14 mouse cellular contexts compared by ENCODE assay signal in genomic region chr17:3560534-3560933, GRCm38 (mm10). TPM values are rescaled to one million over a fixed set of nuclear protein-coding genes. Genes with fewer than 3 reads are reported as not detected.
A peak's percentile ranks its signal among the peaks of the same experiment; 100 is the strongest.
DNase-seq lines count a peak whose midpoint lies in the region; ATAC-seq and TF ChIP-seq lines count a peak whose summit lies in the region.
"Had no signal": no experiment of that assay in that cellular context is flagged by ENCODE, and none has a peak within 500 bp of the region (broad histone marks: within the 10 kb centered on the region; RNA-seq: fewer than 3 reads in every experiment).

No protein-coding gene starts in this region.

- peak; percentile 67 for TF ChIP-seq CTCF in left cerebral cortex, adult 2 months (IDR thresholded peaks at IDR 0.05)
- TF ChIP-seq CTCF in thymus, adult 2 months (IDR thresholded peaks at IDR 0.05; ENCODE audit: borderline replicate concordance, control insufficient read depth, extremely low read depth, insufficient read depth, low read length, poor library complexity) = no peak
- TF ChIP-seq CTCF in stomach, postnatal 0 days (IDR thresholded peaks at IDR 0.05; ENCODE audit: low read depth) = peak; percentile 61

- no peak for TF ChIP-seq POLR2A in thymus, adult 2 months (IDR thresholded peaks at IDR 0.05; ENCODE audit: control insufficient read depth, extremely low read depth, insufficient read depth, low read length, poor library complexity)

- H3K4me3 ChIP-seq in forebrain, embryonic 14.5 days (ENCODE audit: low read depth, low read length) = no peak overlapping the region
- no peak overlapping the region for H3K4me3 ChIP-seq in forebrain, embryonic 16.5 days (replicated peaks; ENCODE audit: low read length)
- H3K4me3 ChIP-seq in left cerebral cortex, adult 2 months = no peak overlapping the region
- no peak overlapping the region for H3K4me3 ChIP-seq in thymus, adult 2 months (ENCODE audit: control insufficient read depth, insufficient read depth, low read length)
- no peak overlapping the region for H3K4me3 ChIP-seq in stomach, postnatal 0 days (ENCODE audit: low read depth, low read length)
- H3K4me3 ChIP-seq: forebrain, embryonic 15.5 days; limb, embryonic 13.5 days had no signal

- no peaks in the 10 kb centered on the region for H3K27me3 ChIP-seq in forebrain, embryonic 14.5 days (replicated peaks; ENCODE audit: control insufficient read depth, insufficient read depth, low read length)
- no peaks in the 10 kb centered on the region for H3K27me3 ChIP-seq in forebrain, embryonic 16.5 days (replicated peaks; ENCODE audit: control insufficient read depth, insufficient read depth, low read length)
- H3K27me3 ChIP-seq in thymus, adult 2 months (ENCODE audit: control insufficient read depth, insufficient read depth, low read length) = no peaks in the 10 kb centered on the region
- no peaks in the 10 kb centered on the region for H3K27me3 ChIP-seq in stomach, postnatal 0 days (ENCODE audit: control insufficient read depth, insufficient read depth, low read length)
- H3K27me3 ChIP-seq: forebrain, embryonic 15.5 days had no signal

- peak; percentile 44 for DNase-seq in forebrain, embryonic 14.5 days (ENCODE audit: low spot score)
- no peak for DNase-seq in left cerebral cortex, adult 2 months (ENCODE audit: extremely low spot score in 1 of 2, low spot score in 2 of 2)
- DNase-seq in left cerebral cortex, adult 18-20 months (ENCODE audit: low spot score in 2 of 2) = no peak
- DNase-seq in thymus, adult 2 months = peak; percentile 10
- no peak for DNase-seq in thymus, postnatal 25 days
- DNase-seq in stomach, postnatal 0 days (ENCODE audit: low spot score) = no peak
- DNase-seq in layer of hippocampus, postnatal 36 days = no peak
- DNase-seq: cerebellum, adult 18-20 months; thymus, postnatal 4 days had no signal

- H3K36me3 ChIP-seq in forebrain, embryonic 14.5 days (ENCODE audit: control insufficient read depth, insufficient read depth, low read length) = no peaks in the 10 kb centered on the region
- no peaks in the 10 kb centered on the region for H3K36me3 ChIP-seq in forebrain, embryonic 16.5 days (ENCODE audit: control insufficient read depth, insufficient read depth)
- H3K36me3 ChIP-seq in thymus, adult 2 months (ENCODE audit: control insufficient read depth, insufficient read depth, low read length) = no peaks in the 10 kb centered on the region
- no peaks in the 10 kb centered on the region for H3K36me3 ChIP-seq in stomach, postnatal 0 days (ENCODE audit: control insufficient read depth, insufficient read depth, low read length)
- H3K36me3 ChIP-seq: forebrain, embryonic 15.5 days; limb, embryonic 13.5 days had no signal

- H3K4me1 ChIP-seq in forebrain, embryonic 14.5 days (ENCODE audit: control insufficient read depth, insufficient read depth, low read length) = peaks cover 12% of the 10 kb centered on the region
- H3K4me1 ChIP-seq in forebrain, embryonic 16.5 days (replicated peaks; ENCODE audit: control insufficient read depth, insufficient read depth, low read length) = peaks cover 10% of the 10 kb centered on the region
- no peaks in the 10 kb centered on the region; the same call in 1 of the 2 replicates for H3K4me1 ChIP-seq in thymus, adult 2 months (replicated peaks; ENCODE audit: control insufficient read depth, insufficient read depth, low read length)
- H3K4me1 ChIP-seq in stomach, postnatal 0 days (replicated peaks; ENCODE audit: control insufficient read depth, insufficient read depth) = no peaks in the 10 kb centered on the region

- TF ChIP-seq EP300 in stomach, postnatal 0 days (optimal IDR thresholded peaks at IDR 0.05) = no peak

- intact Hi-C loops in left cerebral cortex, adult 2 months (cut with DNase I) = loop anchor here (10.0 kb wide), 1 partner anchor 1424 kb away; no protein-coding TSS in a partner anchor

- no peak overlapping the region for H3K9ac ChIP-seq in forebrain, embryonic 14.5 days (ENCODE audit: low read length)
- H3K9ac ChIP-seq in forebrain, embryonic 16.5 days (replicated peaks; ENCODE audit: low read depth, low read length) = no peak overlapping the region
- no peak overlapping the region for H3K9ac ChIP-seq in stomach, postnatal 0 days (ENCODE audit: low read length)
- H3K9ac ChIP-seq: forebrain, embryonic 15.5 days; limb, embryonic 13.5 days had no signal

- WGBS in forebrain, embryonic 14.5 days = 74% methylated on average over 3 of the region's 3 CpGs
- WGBS in forebrain, embryonic 16.5 days = 78% methylated on average over 3 of the region's 3 CpGs
- WGBS in thymus, adult 2 months = 20% methylated on average over 3 of the region's 3 CpGs
- WGBS in stomach, postnatal 0 days = 77% methylated on average over 3 of the region's 3 CpGs

- no peak overlapping the region for H3K27ac ChIP-seq in forebrain, embryonic 14.5 days (ENCODE audit: low read depth, low read length)
- no peak overlapping the region for H3K27ac ChIP-seq in forebrain, embryonic 16.5 days (ENCODE audit: low read length)
- no peak overlapping the region for H3K27ac ChIP-seq in left cerebral cortex, adult 2 months
- H3K27ac ChIP-seq in thymus, adult 2 months (ENCODE audit: control insufficient read depth, insufficient read depth, low read length) = no peak overlapping the region
- no peak overlapping the region for H3K27ac ChIP-seq in stomach, postnatal 0 days (replicated peaks)
- H3K27ac ChIP-seq: forebrain, embryonic 15.5 days; limb, embryonic 13.5 days had no signal

- H3K9me3 ChIP-seq in forebrain, embryonic 14.5 days (replicated peaks; ENCODE audit: control insufficient read depth, low read length) = no peaks in the 10 kb centered on the region
- no peaks in the 10 kb centered on the region for H3K9me3 ChIP-seq in forebrain, embryonic 16.5 days (ENCODE audit: control insufficient read depth, low read length)
- no peaks in the 10 kb centered on the region for H3K9me3 ChIP-seq in stomach, postnatal 0 days (ENCODE audit: control insufficient read depth, low read length)
- H3K9me3 ChIP-seq: forebrain, embryonic 15.5 days had no signal

- ATAC-seq in forebrain, embryonic 14.5 days = no peak
- ATAC-seq in forebrain, embryonic 16.5 days = no peak
- no peak for ATAC-seq in stomach, postnatal 0 days (ENCODE audit: low FRiP score, low TSS enrichment)
- ATAC-seq: forebrain, embryonic 15.5 days; inflammation-experienced regulatory T-cells, adult 6 months had no signal

- H3K4me2 ChIP-seq in forebrain, embryonic 14.5 days (ENCODE audit: low read length) = no peak overlapping the region
- H3K4me2 ChIP-seq in forebrain, embryonic 16.5 days (ENCODE audit: low read length) = no peak overlapping the region
- H3K4me2 ChIP-seq in stomach, postnatal 0 days (replicated peaks; ENCODE audit: low read depth) = no peak overlapping the region
- H3K4me2 ChIP-seq: forebrain, embryonic 15.5 days; limb, embryonic 13.5 days had no signal

RNA-seq across cellular contexts. Expression of gene Tfb1m, which starts 3.0 kb away (rescaled TPM):
- 14.7 and 16.0 TPM in 2 replicates for polyA plus RNA-seq in forebrain, embryonic 14.5 days (2014; fragmentation: Nextera tagmentation; extraction: Ambion mirVana)
- polyA plus RNA-seq in forebrain, embryonic 16.5 days (2015; fragmentation: Nextera tagmentation; extraction: Ambion mirVana) = 13.0 and 13.6 TPM in 2 replicates
- total RNA-seq in left cerebral cortex, adult 2 months (2021) = 1 to 10 TPM; 5.8 to 6.3 TPM
- total RNA-seq in left cerebral cortex, adult 18-20 months (2021) = 1 to 10 TPM; 6.2 to 7.6 TPM
- polyA plus RNA-seq in thymus, adult 2 months (2012; rRNA removed) = 2.5 and 2.6 TPM in 2 replicates
- polyA plus RNA-seq in stomach, postnatal 0 days (2015; fragmentation: Nextera tagmentation; extraction: Ambion mirVana) = 9.0 and 9.6 TPM in 2 replicates
- total RNA-seq in layer of hippocampus, postnatal 36 days (2021) = 1 to 10 TPM; 5.9 TPM

RNA-seq across cellular contexts. Expression of gene Cldn20, which starts 28.2 kb away (rescaled TPM):
- polyA plus RNA-seq in forebrain, embryonic 14.5 days (2014; fragmentation: Nextera tagmentation; extraction: Ambion mirVana) = 0.84 and 0.94 TPM in 2 replicates
- polyA plus RNA-seq in forebrain, embryonic 16.5 days (2015; fragmentation: Nextera tagmentation; extraction: Ambion mirVana) = 1.0 and 1.2 TPM in 2 replicates
- under 1 TPM in 1 of 2 experiments, not detected in 1; 0.77 TPM for total RNA-seq in left cerebral cortex, adult 2 months (2021)
- 1 to 10 TPM in 1 of 2 experiments, not detected in 1; 1.5 TPM for total RNA-seq in left cerebral cortex, adult 18-20 months (2021)
- polyA plus RNA-seq in thymus, adult 2 months (2012; rRNA removed) = not detected in 2 replicates
- not detected in 2 replicates for polyA plus RNA-seq in stomach, postnatal 0 days (2015; fragmentation: Nextera tagmentation; extraction: Ambion mirVana)
- under 1 TPM in 1 of 2 experiments, not detected in 1; 0.77 TPM for total RNA-seq in layer of hippocampus, postnatal 36 days (2021)
- polyA plus RNA-seq: heart, postnatal 0 days; inflammation-experienced regulatory T-cells, adult 6 months had no signal

Comparison
In these comparisons a context has a peak if more than half of its experiments do, and no peak if none do; other contexts are left out.
1. DNase-seq: peak in forebrain, embryonic 14.5 days (single experiment) and thymus, adult 2 months (single experiment); none in left cerebral cortex, adult 2 months (0 of 2), left cerebral cortex, adult 18-20 months (0 of 2), thymus, postnatal 25 days (single experiment), stomach, postnatal 0 days (single experiment) and layer of hippocampus, postnatal 36 days (0 of 2).